Mouse (Mus musculus): ENCODE measurements around the gene Arntl2. TPM values are rescaled to one million over a fixed set of nuclear protein-coding genes. Genes with fewer than 3 reads are reported as not detected.

Arntl2 gene
- polyA plus RNA-seq, 1 experiment from 2014 or later = 6.2 TPM

DNA sequence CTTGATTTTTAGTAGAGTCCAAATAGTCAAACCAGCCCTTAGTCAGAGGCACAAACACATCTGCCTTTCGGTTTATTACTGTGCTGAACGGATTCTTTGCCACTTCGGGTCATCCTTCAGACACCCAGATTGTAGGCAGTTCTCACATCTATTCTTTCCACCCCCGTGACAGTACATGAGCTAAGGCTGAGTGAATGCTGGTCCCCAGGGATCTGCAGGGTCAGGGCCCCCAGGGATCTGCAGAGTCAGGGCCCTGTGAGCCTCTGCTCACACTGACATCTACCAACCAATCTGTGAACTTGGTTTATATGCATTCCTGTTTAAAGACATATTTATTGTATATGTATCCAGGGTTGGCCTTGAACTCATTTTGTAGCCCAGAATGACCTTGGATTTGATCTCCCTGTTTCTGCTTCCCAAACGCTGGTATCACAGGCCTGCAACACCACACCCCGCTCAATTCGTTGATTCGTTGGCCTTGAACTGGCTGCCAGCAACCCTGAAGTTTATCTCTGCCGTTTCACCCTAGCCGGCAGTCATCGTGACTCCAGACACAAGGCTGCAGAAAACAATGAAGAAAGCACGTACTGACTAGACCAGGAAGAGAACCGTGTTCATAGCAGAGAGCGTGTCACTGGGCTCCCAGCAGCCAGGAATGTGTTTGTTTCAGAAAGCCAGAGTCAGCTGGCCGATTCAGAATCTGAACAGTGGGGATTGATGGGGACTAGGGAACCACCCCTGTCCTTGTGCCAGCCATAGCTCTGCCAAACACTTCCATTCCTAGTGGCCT is 50.3 kb downstream of the Arntl2 start:
- DNase-seq (peak; percentile 41), ATAC-seq (ENCODE audit: insufficient read depth) (no peak; the same call in 1 of the 2 replicates)
- Histone ChIP-seq H3K4me1 (ENCODE audit: insufficient read depth) (no peaks in the 10 kb centered on the region), H3K4me3 (ENCODE audit: low read depth, low read length) (no peak overlapping the region), H3K4me2 (no peak overlapping the region), H3K27me3 (ENCODE audit: insufficient read depth, low read length) (no peaks in the 10 kb centered on the region), H3K9me3 (ENCODE audit: low read depth, low read length) (no peaks in the 10 kb centered on the region), H3K9ac (no peak overlapping the region), H3K36me3 (ENCODE audit: insufficient read depth) (no peaks in the 10 kb centered on the region), H3K27ac (ENCODE audit: low read depth) (no peak overlapping the region)
- peak; percentile 14; the same call in 1 of the 2 replicates for TF ChIP-seq CTCF (IDR thresholded peaks at IDR 0.05; ENCODE audit: low read depth)
- 56% methylated on average over 15 of the region's 15 CpGs for WGBS

GRCm38 (mm10) chr6:146847402-146847801 is 51.5 kb downstream of the Arntl2 start:
- Histone ChIP-seq H3K36me3 (ENCODE audit: insufficient read depth) (no peaks in the 10 kb centered on the region), H3K27ac (ENCODE audit: low read depth) (no peak overlapping the region), H3K9ac (no peak overlapping the region), H3K4me1 (ENCODE audit: insufficient read depth) (0 out of 2 replicates have a peak, but pooled peaks cover 2% of the 10 kb centered on the region), H3K4me3 (ENCODE audit: low read depth, low read length) (no peak overlapping the region), H3K4me2 (no peak overlapping the region), H3K9me3 (ENCODE audit: low read depth, low read length) (no peaks in the 10 kb centered on the region), H3K27me3 (ENCODE audit: insufficient read depth, low read length) (no peaks in the 10 kb centered on the region)
- DNase-seq (no peak), ATAC-seq (ENCODE audit: insufficient read depth) (no peak)
- 78% methylated on average over 3 of the region's 3 CpGs for WGBS
- TF ChIP-seq CTCF (IDR thresholded peaks at IDR 0.05; ENCODE audit: low read depth) = no peak

GRCm38 (mm10) chr6:146848281-146848680 is 52.4 kb downstream of the Arntl2 start:
- H3K9me3 ChIP-seq (ENCODE audit: low read depth, low read length) = no peaks in the 10 kb centered on the region
- no peak overlapping the region for H3K9ac ChIP-seq
- H3K27me3 ChIP-seq (ENCODE audit: insufficient read depth, low read length) = no peaks in the 10 kb centered on the region
- no peak for ATAC-seq (ENCODE audit: insufficient read depth)
- no peak for TF ChIP-seq CTCF (IDR thresholded peaks at IDR 0.05; ENCODE audit: low read depth)
- no peak for DNase-seq
- H3K4me3 ChIP-seq (ENCODE audit: low read depth, low read length) = no peak overlapping the region
- H3K4me2 ChIP-seq = no peak overlapping the region
- H3K27ac ChIP-seq (ENCODE audit: low read depth) = no peak overlapping the region
- 74% methylated on average over 3 of the region's 3 CpGs for WGBS
- H3K36me3 ChIP-seq (ENCODE audit: insufficient read depth) = no peaks in the 10 kb centered on the region
- H3K4me1 ChIP-seq (ENCODE audit: insufficient read depth) = 0 out of 2 replicates have a peak, but pooled peaks cover 8% of the 10 kb centered on the region

DNA sequence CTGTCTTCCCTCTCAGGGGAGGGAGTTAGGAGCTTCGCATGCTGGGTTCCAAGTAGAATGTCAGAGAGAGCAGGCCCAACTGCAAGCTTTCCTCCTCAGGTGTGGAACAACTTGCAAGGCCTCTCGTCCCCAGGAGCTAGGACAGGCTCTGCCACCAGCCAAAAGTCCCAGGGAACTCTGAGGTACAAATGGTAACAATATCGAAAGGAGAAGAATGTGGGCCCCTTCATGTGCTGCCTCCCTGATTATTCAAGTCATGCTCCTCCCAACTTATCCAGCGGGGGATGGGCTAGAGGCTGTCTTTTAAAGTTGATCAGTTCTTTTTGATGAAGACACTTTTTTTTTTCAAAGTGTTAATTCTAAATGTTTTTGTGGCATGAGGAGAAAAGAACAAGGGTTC is 54.2 kb downstream of the Arntl2 start, which contains the start of gene Smco2:
Gene Smco2, plus strand, starts transcription at position 55 of the 400 bp plus-strand sequence.
- Histone ChIP-seq H3K4me1 (ENCODE audit: insufficient read depth) (0 out of 2 replicates have a peak, but pooled peaks cover 8% of the 10 kb centered on the region), H3K9ac (no peak within 1 kb of the TSS), H3K36me3 (ENCODE audit: insufficient read depth) (no peaks in the 10 kb centered on the region), H3K9me3 (ENCODE audit: low read depth, low read length) (no peaks in the 10 kb centered on the region), H3K27ac (ENCODE audit: low read depth) (no peak within 1 kb of the TSS), H3K4me2 (no peak within 1 kb of the TSS), H3K27me3 (ENCODE audit: insufficient read depth, low read length) (no peaks in the 10 kb centered on the region), H3K4me3 (ENCODE audit: low read depth, low read length) (no peak within 1 kb of the TSS)
- DNase-seq = no peak
- TF ChIP-seq CTCF (IDR thresholded peaks at IDR 0.05; ENCODE audit: low read depth) = no peak
- no peak for ATAC-seq (ENCODE audit: insufficient read depth)
- WGBS = 73% methylated on average over 4 of the region's 4 CpGs

DNA sequence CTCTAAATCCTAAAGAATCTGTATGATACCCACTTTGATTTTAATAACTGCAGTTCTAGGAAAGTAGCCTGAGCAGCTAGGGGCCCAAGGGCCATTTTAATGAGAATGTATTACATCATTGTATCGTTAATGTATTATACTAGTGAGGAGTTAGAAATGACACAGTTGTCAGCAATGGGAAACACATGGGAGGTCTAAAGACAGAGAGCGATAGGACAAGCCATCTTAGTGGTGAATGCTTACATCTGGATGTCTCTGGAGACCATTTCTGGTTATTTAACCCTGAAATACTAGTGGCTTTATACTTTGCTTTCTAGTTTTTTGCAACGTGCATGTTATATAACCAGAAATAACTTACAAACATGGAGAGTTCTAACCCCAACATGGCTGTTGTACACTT is 56.1 kb downstream of the Arntl2 start:
- no peak overlapping the region for H3K4me3 ChIP-seq (ENCODE audit: low read depth, low read length)
- DNase-seq (peak; percentile 69), ATAC-seq (ENCODE audit: insufficient read depth) (no peak)
- no peak for TF ChIP-seq CTCF (IDR thresholded peaks at IDR 0.05; ENCODE audit: low read depth)
- no peaks in the 10 kb centered on the region for H3K27me3 ChIP-seq (ENCODE audit: insufficient read depth, low read length)
- H3K36me3 ChIP-seq (ENCODE audit: insufficient read depth) = no peaks in the 10 kb centered on the region
- 44% methylated on average over 3 of the region's 3 CpGs for WGBS
- H3K9me3 ChIP-seq (ENCODE audit: low read depth, low read length) = no peaks in the 10 kb centered on the region
- H3K4me2 ChIP-seq = no peak overlapping the region
- 0 out of 2 replicates have a peak, but pooled peaks cover 8% of the 10 kb centered on the region for H3K4me1 ChIP-seq (ENCODE audit: insufficient read depth)
- H3K9ac ChIP-seq = no peak overlapping the region
- no peak overlapping the region for H3K27ac ChIP-seq (ENCODE audit: low read depth)

GRCm38 (mm10) chr6:146852739-146853138 is 56.9 kb downstream of the Arntl2 start:
- Histone ChIP-seq H3K9ac (no peak overlapping the region), H3K27me3 (ENCODE audit: insufficient read depth, low read length) (no peaks in the 10 kb centered on the region), H3K4me3 (ENCODE audit: low read depth, low read length) (no peak overlapping the region), H3K4me1 (ENCODE audit: insufficient read depth) (0 out of 2 replicates have a peak, but pooled peaks cover 8% of the 10 kb centered on the region), H3K9me3 (ENCODE audit: low read depth, low read length) (no peaks in the 10 kb centered on the region), H3K36me3 (ENCODE audit: insufficient read depth) (no peaks in the 10 kb centered on the region), H3K27ac (ENCODE audit: low read depth) (peak overlapping the region; percentile 5; the same call in 1 of the 2 replicates), H3K4me2 (0 out of 2 replicates have a peak overlapping the region, but pooled peaks have one; percentile 10)
- no peak for TF ChIP-seq CTCF (IDR thresholded peaks at IDR 0.05; ENCODE audit: low read depth)
- 37% methylated on average over 4 of the region's 4 CpGs for WGBS
- DNase-seq = peak; percentile 92
- ATAC-seq (ENCODE audit: insufficient read depth) = peak; percentile 58

GRCm38 (mm10) chr6:146855185-146855584 is 59.3 kb downstream of the Arntl2 start:
- no peak for DNase-seq
- Histone ChIP-seq H3K4me2 (no peak overlapping the region), H3K9me3 (ENCODE audit: low read depth, low read length) (no peaks in the 10 kb centered on the region), H3K4me3 (ENCODE audit: low read depth, low read length) (no peak overlapping the region), H3K36me3 (ENCODE audit: insufficient read depth) (no peaks in the 10 kb centered on the region), H3K4me1 (ENCODE audit: insufficient read depth) (0 out of 2 replicates have a peak, but pooled peaks cover 8% of the 10 kb centered on the region), H3K9ac (no peak overlapping the region), H3K27me3 (ENCODE audit: insufficient read depth, low read length) (no peaks in the 10 kb centered on the region), H3K27ac (ENCODE audit: low read depth) (no peak overlapping the region)
- no peak for TF ChIP-seq CTCF (IDR thresholded peaks at IDR 0.05; ENCODE audit: low read depth)
- 92% methylated on average over 9 of the region's 9 CpGs for WGBS
- ATAC-seq (ENCODE audit: insufficient read depth) = no peak; the same call in 1 of the 2 replicates

Data from lung, embryonic 14.5 days (tissue).